Mouse (Mus musculus): Measurements from ENCODE around the gene Spint2.
"Not testable (repeated sequence)": the region's sequence is repeated elsewhere in the genome, so short reads cannot be mapped to it uniquely, and the experiment has no call there.

The Spint2 gene

DNA sequence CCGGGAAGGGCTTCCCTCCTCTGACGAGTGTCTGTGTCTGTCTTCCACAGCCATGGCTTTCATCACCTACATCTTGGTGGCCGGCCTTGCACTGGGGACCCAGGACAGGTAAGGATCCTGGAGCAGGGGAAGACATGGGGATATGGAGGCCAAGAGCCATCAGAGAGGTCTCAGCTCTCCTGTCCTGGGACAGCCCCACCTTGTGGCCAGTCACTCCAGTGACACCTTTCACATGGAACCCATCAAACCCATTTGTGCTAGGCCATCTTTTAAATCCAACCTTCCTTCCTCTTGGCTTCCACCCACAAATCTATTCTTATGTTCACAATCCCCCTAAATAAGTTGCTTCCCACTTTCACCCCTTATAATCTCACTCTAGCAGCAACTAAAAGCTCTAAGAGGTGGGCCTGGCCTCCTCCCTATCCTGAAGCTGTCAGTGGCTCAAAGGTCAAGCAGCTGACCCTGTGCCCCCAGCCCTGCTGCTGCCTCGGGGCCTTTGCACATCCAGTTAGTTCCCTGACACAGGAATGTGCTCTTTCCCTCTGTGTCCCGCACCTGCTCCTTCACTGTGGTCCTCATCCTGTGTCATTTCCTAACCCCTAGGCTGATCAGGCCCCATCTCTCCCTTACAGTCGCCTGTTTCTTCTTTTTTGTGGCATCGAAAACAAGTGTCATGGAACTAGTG, 36.8 kb downstream of the Spint2 start:
- in situ Hi-C loops (cut with MboI, MseI): no loop called here

DNA sequence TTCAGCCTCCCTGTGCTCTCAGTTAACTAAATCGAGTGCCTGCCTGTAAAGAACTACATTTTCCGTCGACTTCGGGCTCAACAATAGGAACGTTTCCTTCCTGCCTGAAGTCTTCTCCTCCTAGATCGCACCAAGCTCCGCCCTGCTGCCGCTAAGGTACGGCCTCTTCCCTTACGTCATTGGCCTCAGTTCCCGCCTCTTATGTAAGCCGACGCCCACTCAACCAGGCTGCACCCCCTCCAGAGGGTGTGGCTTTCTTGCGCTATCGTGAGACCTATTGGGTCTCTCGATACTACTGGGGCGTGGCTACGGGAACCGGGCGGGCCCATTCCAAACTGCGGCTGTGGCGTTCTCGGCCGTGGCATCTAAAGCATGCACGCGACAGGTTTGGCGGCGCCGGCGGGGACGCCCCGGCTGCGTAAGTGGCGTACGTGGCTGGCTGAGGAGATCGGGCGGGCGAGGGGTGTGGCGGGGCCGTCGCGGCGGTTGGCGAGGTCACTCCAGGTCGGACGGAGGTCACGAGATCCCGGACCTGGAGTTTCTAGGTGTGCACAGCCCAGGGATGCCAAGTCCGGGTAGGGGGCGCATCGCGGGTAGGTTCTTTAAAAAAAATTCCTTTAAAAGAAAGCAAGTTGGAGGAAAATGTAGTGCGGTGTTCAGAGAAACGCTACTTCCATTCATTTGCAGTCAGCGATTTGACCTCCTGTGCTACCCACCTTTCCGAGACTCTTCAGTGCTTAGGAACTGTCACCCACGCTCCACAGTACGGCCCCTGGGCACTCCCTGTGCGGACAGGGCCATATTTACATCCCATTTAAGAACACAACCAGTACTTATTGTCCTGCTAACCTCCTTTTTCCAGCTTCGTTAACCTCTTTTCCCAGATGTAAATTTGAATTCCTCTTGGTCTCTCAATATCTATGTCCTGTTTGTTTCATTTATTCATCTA, 43.4 kb downstream of the Spint2 start, which contains the start of gene Yif1b:
Gene Yif1b (plus strand): TSS at position 311 of the 949 bp plus-strand sequence.
- in situ Hi-C loops (cut with MboI, MseI): no loop called here

DNA sequence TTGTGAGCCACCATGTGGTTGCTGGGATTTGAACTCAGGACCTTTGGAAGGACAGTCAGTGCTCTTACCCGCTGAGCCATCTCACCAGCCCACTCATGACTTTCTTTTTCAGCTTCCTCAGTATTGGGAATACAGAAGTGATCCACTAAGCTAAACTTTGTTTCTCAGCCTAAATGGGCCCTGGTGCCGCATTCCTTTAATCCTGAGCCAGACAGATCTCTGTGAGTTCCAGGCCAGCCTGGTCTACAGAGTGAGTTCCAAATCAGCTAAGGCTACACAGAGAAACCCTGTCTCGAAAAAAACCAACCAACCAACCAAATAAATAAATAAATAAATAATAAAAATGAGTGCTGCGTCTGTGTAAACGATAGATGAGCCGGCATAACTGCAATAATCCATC, 44.1 kb downstream of the Spint2 start:
- in situ Hi-C loops (cut with MboI, MseI): not testable (repeated sequence)

DNA sequence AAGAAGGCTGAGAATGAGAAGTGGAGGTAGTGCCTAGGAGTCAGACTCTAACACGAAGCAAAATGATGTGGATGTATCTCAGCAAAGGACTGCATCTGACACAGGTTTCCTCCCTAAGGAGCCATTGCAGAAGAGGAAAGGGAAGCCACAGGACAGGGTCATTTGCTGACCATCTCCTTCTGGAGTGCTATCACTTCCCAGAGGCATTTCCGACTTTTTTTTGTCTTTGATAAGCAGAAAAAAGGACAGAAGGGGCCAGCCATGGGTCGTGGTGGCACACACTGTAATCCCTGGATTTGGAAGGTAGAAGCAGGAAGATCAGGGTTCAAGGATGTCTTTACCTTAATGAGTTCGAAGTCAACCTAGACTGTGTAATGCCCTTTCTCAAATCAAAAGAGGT, 45.1 kb downstream of the Spint2 start:
- in situ Hi-C loops (cut with MboI, MseI): no loop called here

DNA sequence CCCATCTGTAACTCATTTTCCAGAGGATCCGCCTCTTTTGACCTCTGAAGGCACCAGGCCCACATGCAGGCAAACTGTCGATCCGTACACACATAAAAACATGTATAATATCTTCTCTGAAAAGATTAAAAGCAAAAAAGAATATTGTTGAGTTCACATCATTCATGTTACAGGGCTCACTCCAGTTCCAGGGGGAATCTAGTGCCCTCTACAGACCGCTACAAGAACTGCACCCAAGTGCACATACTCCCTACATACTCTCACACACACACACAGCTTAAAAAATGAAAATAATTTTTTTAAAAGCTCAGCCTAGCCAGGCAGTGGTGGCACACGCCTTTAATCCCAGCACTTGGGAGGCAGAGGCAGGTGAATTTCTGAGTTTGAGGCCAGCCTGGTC, 47.1 kb downstream of the Spint2 start:
- in situ Hi-C loops (cut with MboI, MseI): no loop called here

DNA sequence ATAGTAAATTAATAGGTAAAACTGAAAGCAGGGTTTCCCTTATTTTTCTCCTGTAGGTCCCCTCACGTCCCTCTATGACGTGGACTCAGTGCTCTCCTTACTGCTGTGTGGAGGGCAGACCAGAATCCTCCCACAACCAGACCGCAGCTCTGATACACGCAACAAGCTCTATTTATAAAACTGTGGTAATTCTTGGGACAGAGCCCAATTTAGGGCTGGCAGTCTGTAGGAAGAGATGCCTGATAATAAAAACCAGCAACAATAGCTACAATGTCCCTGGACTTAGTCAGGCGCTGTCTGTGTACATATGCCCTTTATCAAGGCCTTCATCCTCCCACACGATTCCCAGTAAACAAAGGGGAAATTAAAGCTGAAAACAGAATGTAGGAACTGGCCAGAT, 48.0 kb downstream of the Spint2 start:
- in situ Hi-C loops (cut with MboI, MseI): no loop called here

DNA sequence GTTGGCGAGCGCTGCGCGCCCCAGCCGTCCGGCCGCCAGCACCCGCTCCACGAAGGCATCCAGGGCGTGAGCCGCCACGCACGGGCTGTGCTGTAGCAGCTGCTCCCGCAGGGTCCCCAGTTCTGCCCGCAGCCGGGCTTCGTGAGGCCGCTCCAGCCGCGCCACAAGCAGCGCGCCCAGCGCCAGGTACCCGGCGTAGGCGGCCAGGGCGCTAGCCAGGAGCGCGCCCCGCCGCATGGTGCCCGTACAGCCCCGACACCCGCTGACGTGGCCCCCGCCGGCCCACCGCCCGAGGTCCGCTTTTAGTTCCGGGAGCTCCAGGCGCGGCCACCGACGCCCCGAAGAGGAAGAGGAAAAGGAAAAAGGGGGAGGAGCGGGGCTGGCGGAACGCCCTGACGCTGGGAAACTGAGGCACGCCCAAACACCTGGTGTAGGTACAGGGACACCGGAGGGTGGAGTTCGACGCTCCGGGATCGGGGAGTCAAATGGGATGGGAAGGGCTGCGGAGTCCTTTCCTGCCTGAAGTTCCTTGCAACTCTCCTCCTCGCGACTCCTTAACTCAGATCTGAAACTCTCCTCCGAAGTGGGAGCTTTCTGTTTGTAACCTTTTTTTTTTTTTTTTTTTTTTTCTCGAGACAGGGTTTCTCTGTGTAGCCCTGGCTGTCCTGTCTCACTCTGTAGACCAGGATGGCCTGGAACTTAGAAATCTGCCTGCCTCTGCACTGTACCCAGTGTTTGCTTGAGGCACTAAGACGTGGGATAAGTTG, 49.3 kb downstream of the Spint2 start, which contains the start of gene Kcnk6:
Gene Kcnk6 (minus strand): TSS at position 269 of the 767 bp plus-strand sequence.
- in situ Hi-C loops (cut with MboI, MseI): no loop called here

DNA sequence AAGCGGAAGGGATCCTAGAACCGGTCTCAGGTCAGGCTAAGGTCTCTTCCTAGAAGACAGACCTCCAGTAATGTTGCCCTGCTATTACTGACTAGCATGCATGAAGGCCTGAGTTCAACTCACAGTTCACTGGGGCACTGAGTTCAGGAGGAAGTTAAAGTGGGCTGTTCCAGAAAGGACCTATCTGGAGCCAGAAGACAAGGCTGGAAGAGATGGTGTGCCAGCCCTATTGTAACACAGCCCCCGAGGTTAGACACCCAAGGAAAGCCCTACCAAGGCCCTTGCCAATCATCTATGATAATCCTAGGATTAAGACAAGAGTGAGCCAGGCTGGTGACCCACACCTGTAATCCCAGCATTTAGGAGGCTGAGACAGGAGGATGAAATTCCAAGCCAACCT, 50.2 kb downstream of the Spint2 start:
- in situ Hi-C loops (cut with MboI, MseI): no loop called here

DNA sequence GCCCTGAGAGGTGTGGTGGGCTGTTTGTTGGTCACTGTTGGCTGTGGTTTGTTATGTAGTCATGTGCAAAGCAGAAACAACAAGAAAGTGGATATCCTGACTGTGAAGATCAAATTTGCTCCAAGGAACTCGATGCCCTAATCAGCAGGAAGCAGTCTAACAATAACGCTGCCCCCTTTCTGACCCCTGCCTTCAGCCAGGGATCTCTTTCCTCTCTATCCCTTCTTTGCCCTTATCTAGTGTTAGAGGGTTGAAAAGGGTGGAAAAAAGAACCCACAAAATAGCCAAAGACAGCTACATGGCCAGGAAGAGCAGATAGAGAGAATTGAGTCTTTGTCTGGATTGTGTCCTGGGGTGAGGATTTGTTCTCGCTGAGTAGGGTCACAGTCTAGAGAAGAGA, 51.2 kb downstream of the Spint2 start:
- in situ Hi-C loops (cut with MboI, MseI): no loop called here

DNA sequence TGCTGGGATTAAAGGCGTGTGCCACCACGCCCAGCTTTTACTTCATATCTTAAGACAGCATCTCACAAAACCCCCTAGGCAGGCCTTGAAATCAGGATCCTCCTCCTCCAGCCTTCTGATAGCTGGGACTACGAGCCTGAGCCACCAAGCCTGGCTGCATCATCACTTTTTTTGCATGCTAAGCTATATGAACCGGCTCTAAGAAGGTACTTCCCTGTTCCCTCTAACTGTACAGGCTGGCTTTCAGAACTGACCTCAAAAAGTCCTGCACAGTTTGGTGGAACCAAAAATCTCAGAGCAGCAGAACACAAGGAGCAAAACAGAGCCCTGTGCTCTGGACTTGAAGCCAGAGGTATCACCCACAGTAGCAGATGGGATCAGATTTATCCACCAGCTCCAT, 53.5 kb downstream of the Spint2 start:
- in situ Hi-C loops (cut with MboI, MseI): no loop called here

DNA sequence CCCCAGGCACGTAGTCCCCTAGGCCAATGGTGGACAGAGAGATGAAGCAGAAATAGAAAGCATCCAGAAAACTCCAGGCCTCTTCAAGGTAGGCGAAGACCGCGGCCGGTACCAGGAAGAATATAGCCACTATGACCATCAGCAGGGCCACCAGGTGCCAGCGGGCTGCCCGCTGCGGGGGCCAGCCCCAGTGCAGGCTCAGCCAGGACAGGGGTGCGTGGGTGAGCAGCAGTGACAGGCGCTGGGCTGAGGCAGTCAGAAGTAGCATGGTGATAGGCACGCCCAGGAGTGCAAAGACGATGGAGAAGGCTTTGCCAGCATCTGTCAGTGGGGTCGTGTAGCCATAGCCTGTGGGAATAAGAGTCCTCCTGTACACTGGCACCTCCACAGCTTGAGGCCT, 56.2 kb downstream of the Spint2 start:
- in situ Hi-C loops (cut with MboI, MseI): no loop called here

DNA sequence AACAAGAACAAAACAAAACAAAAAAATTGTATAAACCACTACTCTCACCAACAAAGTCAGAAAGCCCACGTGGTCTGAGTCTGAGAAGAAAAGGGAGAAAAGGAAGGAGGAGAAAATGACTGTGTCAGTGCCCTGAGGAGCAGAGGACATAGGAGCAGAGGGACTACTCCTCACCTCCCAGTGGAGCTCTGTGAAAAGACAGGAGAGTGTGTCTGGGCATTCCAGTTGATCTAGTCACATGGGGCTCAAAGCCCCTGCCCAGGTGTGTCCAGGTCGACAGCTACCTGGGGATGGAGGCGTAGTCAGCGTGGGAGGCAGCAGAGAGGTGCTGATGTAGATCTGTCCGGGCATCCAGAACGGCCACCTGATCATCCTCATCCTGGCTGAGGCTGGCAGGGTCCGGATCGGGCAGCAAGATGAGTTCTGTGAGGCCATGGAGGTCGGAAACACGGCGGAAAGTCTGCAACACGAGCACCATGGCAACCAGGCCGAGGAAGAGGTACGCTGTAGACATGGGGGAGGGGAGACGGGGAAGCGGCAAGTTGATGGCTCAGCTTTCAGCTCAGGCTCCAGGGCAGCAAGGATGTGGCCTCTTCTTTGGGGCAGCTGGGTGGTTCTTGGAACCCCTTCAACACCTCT, 56.8 kb downstream of the Spint2 start:
- in situ Hi-C loops (cut with MboI, MseI): no loop called here

DNA sequence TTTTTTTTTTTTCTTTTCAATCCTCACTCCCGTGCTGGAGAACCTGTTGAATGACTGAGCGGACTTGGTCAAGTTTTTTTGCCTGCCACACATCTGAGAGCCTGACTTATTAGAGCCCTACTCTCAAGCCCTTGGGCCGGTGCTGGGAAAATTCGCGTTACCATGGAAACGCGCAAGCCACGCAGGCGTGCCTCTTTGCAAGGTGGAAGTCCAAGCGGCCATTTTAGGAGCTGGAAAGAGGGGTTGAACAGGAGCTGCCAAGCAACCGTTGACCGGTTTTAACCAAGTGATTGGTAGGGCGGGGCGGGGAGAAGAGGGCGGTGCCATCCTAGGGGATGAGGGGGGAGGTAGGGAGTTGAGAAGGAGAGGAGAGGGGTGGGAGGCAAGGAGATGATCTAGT, 66.9 kb downstream of the Spint2 start:
- in situ Hi-C loops (cut with MboI, MseI): no loop called here

DNA sequence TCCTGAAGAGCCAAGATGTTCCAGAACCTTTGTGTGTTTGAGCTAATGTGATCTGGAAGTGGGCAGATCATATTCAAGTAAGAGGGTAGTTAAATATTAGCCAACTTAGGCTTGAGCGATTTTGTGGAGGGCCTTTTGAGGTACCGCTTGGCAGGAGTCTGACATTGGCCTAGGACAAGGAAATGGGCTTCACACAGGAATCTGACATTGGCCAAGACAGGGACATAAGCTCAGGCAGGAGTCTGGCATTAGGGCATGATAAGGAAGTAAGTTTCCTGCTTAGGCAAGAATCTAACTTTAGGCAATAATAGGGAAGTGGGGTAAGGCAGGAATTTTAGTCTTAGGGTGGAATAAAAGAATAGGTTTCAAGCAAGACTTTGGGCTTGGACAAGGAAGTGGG, 67.5 kb downstream of the Spint2 start:
- in situ Hi-C loops (cut with MboI, MseI): no loop called here

DNA sequence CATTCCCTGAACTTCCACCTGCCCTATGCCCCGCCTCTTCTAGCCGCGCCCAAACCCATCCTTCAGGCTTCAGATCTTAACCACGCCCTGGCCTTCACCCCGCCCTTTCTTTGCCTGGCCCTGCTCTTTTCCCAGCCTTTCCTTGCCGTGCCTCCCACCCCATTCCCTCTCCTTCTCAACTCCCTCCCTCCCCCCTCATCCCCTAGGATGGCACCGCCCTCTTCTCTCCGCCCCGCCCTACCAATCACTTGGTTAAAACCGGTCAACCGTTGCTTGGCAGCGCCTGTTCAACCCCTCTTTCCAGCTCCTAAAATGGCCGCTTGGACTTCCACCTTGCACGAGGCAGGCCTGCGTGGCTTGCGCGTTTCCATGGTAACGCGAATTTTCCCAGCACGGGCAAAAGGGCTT, 68.0 kb downstream of the Spint2 start, which contains the start of gene Catsperg1:
Gene Catsperg1 (minus strand): TSS at position 361 of the 408 bp plus-strand sequence.
- in situ Hi-C loops (cut with MboI, MseI): no loop called here

DNA sequence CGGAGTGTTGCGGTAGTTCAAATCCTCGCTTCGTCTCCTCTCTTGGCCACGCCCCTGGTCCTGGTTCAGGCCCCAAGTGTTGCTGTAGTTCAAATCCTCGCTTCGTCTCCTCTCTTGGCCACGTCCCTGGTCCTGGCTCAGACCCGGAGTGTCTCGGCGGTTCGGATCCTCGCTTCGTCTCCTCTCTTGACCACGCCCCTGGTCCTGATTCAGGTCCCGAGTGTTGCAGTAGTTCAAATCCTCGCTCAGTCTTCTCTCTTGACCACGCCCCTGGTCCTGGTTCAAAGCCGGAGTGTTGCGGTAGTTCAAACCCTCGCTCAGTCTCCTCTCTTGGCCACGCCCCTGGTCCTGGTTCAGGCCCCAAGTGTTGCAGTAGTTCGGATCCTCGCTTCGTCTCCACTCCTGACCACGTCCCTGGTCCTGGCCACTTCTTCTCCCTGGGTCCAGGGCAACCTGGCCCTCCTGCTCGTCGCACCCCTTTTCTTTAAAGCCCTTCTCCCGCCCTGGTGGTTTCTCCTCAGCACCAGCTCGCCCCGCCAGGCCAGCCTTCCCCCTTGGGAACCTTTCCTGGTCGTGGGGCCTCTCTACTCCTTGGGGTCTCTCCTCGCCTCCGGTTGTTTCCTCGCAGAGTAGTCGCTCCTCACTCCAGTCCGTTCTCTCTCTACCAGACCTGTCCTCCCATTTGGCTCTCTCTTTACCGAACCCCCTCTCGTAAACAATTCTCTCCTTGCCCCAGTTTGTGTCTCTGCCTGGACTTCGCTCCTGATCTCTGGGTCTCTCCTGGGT, 68.7 kb downstream of the Spint2 start:
- in situ Hi-C loops (cut with MboI, MseI): not testable (repeated sequence)

DNA sequence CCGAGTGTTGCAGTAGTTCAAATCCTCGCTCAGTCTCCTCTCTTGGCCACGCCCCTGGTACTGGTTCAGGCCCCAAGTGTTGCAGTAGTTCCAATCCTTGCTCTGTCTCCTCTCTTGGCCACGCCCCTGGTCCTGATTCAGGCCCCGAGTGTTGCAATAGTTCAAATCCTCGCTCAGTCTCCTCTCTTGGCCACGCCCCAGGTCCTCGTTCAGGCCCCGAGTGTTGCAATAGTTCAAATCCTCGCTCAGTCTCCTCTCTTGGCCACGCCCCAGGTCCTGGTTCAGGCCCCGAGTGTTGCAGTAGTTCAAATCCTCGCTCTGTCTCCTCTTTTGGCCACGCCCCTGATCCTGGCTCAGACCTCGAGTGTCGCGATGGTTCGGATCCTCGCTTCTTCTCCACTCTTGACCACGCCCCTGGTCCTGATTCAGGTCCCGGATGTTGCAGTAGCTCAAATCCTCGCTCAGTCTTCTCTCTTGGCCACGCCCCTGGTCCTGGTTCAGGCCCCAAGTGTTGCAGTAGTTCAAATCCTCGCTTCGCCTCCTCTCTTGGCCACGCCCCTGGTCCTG, 69.4 kb downstream of the Spint2 start:
- in situ Hi-C loops (cut with MboI, MseI): no loop called here

DNA sequence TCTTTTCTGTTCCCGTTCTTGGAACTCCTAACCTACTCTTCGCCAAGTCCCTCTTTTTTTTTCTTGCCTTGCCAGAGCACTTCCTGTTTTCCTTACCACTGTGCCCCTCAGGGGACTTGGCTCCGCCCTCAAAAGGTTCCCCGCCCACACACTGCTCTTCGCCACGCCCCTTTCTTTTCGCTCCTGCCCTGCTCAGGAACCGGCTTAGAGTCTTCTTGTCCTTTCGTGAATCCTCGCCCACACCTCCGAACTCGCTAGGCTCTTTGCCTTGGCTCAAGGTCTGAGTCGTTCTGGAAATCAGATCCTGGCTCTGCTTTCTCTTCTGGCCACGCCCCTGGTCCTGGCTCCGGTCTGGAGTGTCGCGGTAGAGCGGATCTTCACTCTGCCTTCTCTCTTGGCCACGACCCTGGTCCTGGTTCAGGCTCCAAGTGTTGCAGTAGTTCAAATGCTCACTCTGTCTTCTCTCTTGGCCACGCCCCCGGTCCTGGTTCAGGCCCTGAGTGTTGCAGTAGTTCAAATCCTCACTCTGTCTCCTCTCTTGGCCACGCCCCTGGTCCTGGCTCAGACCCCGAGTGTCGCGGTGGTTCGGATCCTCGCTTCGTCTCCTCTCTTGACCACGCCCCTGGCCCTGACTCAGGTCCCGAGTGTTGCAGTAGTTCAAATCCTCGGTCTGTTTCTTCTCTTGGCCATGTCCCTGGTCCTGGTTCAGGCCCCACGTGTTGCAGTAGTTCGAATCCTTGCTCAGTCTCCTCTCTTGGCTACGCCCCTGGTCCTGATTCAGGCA, 70.1 kb downstream of the Spint2 start:
- in situ Hi-C loops (cut with MboI, MseI): no loop called here

DNA sequence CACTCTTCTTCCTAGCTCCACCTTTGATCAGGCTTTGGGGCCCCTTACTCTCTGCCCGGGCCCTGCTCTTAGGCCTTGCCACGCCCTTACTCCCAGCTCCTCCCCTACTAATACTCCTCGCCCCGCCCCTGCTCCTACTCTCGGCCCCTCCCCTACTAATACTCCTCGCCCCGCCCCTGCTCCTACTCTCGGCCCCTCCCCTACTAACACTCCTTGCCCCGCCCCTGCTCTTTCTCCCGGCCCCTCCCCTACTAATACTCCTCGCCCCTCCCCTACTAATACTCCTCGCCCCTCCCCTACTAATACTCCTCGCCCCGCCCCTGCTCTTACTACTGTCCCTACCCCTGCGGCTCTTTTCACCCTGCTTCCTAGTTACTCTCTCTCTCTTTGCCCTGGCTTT, 70.7 kb downstream of the Spint2 start:
- in situ Hi-C loops (cut with MboI, MseI): not testable (repeated sequence)

Measured in T-helper 2 cell (primary cell).